Mouse (Mus musculus) layer of hippocampus, postnatal 36 days (tissue): ENCODE results near the gene Nipal1. TPM values are rescaled to one million over a fixed set of nuclear protein-coding genes. Genes with fewer than 3 reads are reported as not detected.

Experiments
- DNase-seq, 2 experiments: peaks; one replicate each; pipeline ENCODE4 v3.0.0; 2022
- total RNA-seq, 2 experiments: library from RNA; stranded (reverse); gene quantifications; 2 replicates each; pipeline ENCODE4 v1.2.3; 2021

The Nipal1 gene
- not detected for total RNA-seq

GRCm38 (mm10) chr5:72647418-72647907, at the start of gene Nipal1:
TSS of gene Nipal1 (plus strand) at chr5:72647795.
- no peak for DNase-seq

GRCm38 (mm10) chr5:72601006-72601405, 46.6 kb upstream of the Nipal1 start:
- no peak for DNase-seq

GRCm38 (mm10) chr5:72603138-72603537, 44.5 kb upstream of the Nipal1 start:
- no peak for DNase-seq

- DNase-seq: no peak
Measured at GRCm38 (mm10) chr5:72617413-72617812, 30.2 kb upstream of the Nipal1 start.

DNA sequence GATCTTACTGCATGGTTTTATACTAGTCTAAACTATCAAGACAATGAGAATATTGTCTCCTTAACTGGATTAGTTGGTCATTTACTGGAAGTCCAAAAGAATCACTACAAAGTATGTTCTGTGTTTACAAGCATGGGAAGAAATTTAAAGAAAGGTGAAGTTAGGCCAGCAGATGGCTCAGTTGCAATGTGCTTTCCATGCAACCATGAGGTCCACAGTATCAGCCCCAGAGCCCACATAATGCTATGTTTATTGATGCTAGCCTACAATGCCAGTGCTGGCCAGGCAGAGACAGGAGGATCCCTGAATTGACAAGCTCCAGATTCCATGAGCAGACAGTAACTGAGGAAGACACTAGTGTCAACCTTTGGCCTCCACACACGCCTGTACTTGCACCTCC, 26.6 kb upstream of the Nipal1 start:
- no peak for DNase-seq

DNA sequence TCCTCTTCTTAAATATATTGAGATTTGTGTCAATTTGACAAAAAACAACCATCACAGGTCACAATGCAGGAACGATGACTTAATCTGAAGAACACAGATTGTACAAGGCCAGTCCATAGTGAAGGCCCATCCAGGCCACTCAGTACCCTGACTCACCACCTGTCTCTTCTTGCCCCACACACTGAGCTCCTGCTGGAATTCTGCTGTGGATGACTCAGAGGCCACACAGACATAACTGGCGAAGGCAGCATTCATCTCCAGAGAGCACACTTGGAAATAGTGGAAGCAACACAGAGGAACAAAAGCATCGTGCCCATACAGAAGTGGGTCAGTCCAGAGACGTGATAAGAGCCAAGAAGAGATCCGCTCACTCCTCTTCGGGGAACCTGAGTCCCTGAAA, 17.6 kb upstream of the Nipal1 start:
- DNase-seq: no peak

DNA sequence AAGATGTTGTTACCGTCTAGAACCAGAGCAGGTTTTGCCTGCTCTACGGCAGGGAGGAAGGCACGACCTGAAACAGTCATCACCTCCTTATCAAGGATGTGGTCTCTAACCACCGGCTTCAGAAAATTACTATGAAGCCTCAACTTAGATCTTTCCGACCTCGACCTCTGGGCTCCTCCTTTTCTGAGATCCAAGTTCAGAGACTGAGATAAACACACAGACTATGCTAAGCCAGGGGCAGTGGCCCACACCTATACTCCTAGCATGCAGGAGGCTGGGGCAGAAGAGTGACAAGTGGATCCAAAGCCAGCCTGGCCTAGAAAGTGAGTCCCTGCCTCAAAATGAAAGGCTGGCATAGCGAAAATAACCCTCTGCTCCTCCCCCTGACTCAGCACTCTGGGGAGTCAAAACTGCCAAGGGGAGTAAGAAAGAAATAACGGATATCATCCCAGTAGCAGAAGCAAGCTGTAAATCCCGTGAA, 12.8 kb upstream of the Nipal1 start:
- no peak for DNase-seq

- DNase-seq: no peak
Measured at GRCm38 (mm10) chr5:72636122-72636521, 11.5 kb upstream of the Nipal1 start.

DNA sequence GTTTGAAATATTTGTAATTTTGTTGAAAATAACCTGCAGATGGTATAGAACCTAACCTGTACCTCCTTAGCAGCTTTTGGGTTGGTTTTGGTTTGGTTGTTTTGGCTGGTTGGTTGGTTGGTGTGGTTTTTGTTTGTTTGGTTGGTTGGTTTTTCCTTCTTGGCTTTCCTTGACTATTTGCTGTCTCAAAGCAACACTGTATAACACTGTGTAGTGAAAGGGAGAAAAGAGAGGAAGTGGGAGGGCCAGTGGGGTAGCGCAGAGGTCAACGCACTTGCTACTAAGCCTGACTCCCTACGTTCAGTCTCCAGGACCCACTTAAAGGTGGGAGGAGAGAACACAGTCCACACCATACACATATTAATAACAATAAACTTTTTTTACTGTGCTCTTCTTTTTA, 11.0 kb upstream of the Nipal1 start:
- no peak for DNase-seq

DNA sequence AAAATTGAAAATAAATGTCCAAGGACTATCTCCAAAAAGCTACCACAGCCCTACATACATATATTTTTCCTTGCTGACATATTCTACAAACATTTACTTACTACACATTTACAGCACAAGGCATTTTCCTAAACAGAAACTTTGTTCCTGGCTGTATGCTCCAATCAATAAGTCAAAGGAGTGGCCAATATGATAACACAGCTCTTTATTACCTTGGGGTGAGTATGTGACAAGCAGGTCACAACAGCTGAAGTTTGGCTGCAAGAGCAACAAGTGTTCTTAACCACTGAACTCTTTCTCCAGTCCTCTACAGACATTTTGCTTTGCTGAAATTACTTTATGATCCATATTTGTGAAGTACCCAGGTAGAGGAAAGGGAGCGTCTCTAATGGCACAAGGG, 7.5 kb upstream of the Nipal1 start:
- no peak for DNase-seq

DNA sequence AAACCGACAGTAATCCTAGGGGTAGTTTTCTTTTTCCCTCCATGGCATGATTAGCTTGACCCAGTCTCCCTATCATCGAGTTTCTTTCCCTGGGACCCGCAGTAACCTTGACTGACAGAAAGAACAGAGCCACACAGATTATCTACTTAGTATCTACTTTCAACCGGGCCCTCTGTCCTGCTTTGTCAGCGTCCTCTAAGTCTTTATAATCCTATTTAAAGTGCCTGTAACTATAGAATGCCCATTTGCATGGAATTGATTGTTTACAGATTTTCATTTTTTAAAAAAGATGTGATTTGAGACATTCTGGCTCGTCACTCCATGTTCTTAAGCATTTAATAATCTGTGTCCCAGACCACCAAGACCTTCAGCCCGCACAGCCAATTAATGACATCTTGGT, 3.9 kb upstream of the Nipal1 start:
- DNase-seq: no peak

DNA sequence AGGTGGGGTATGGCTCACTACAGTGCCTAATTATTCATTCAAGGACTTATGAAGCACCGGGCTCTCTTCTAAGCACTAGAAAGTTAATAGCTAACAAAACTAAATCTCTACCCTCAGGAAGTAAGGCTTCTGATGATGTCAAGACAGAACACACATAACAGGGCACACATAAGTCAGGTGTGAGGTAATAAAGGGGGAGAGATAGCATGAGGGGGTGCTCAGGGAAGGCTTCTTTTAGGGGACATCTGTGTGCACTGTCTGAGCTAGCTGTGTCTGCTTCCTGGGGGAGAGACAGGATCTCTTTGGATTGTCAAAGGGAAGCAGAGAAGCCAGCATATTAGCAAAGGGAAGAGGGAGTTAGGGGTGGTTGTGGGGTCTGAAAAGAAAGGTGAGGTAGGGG, 3.4 kb upstream of the Nipal1 start, which contains the start of gene Cnga1:
Gene Cnga1 (minus strand): TSS at position 101 of the 400 bp plus-strand sequence.
- no peak for DNase-seq

DNA sequence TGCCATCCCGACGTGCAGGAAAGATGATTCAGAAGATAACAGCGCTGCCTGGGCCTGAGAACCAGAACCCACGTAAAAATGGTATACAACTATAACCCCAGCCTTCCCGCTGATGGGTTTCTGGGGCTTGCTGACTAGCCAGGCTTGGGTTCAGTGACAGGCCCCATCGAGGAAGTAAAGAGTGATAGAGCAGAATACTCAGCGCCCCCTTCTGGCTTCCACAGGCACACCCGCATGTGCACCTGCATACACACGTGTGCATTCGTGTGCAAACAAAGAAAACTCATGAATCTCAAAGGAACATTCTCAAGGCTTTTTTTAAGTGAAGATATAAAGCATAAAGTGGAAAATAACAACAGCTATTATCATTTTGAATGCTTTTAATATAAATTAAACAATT, 1.5 kb upstream of the Nipal1 start:
- DNase-seq: no peak

DNA sequence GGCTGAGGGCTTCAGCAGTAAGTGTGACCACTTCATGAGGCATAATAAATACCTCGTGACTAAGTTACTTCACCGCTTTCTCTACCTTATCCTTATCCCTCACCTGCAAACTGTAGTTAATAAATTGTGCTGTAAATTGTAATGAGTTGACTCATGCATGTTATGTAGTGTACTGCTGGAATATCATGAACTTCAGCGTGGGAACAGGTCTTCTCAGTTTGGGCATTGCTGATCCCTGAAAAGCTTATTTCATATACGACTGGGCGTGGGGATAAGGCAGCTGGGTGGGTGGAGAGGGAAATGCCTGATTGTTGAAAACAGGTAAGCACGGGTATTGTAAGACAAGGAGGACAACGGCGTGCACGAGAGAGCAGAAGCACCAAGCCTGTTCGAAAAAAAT, 599 bp upstream of the Nipal1 start:
- DNase-seq: no peak

DNA sequence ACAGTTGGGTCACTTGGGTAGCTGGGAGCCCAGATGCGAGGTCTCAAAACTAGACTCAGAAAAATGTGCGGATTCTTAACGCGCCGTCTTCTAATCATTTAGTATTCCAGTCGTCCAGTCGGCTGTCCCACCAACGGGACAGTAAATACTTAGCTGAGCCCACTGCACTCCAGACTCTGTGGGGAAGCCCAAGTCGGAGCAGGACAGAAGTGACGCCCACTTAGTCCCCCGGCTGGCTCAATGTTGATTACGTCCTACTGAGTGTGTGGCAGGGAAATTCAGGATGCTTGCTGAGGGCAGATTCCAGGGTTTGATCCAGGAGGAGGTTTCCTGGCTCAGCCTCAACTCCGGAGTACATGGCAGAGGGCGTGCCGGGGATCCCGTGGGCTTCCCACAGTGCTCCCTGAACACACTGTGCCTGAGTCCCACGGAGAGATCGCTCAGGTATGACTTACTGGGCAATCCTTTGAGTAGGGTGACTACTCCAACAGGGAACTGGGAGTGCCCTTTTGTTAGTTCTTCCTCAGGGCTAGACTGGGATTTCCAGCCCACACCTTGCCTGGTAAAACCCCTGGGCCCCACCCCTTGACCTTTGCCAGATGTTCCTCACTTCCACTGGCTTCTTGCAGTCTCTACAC, 482 bp downstream of the Nipal1 start:
- DNase-seq: no peak

GRCm38 (mm10) chr5:72648987-72649735, 1.6 kb downstream of the Nipal1 start:
- DNase-seq: no peak

- DNase-seq: no peak
Measured at GRCm38 (mm10) chr5:72653068-72653674, 5.6 kb downstream of the Nipal1 start.

- no peak for DNase-seq
Measured at GRCm38 (mm10) chr5:72656270-72656791, 8.7 kb downstream of the Nipal1 start.

- no peak for DNase-seq
Measured at GRCm38 (mm10) chr5:72658375-72658774, 10.8 kb downstream of the Nipal1 start.

GRCm38 (mm10) chr5:72661051-72661781, 13.6 kb downstream of the Nipal1 start:
- DNase-seq: no peak

- no peak for DNase-seq
Measured at GRCm38 (mm10) chr5:72664126-72664525, 16.5 kb downstream of the Nipal1 start.

GRCm38 (mm10) chr5:72664854-72665253, 17.3 kb downstream of the Nipal1 start:
- DNase-seq: no peak
